Mouse (Mus musculus) lung, embryonic 16.5 days (tissue): ENCODE measurements around the gene 1700010I14Rik. TPM values are rescaled to one million over a fixed set of nuclear protein-coding genes. Genes with fewer than 3 reads are reported as not detected.

ENCODE experiments used
- ATAC-seq: fragments of 200-750 bp; cut with Nextera tagmentation; 2 replicates; pipeline ENCODE4 v1.8.0; 2017; ENCODE audit warnings: low read depth, mild to moderate bottlenecking, moderate library complexity
- H3K27ac ChIP-seq: fragments of 300-500 bp; sonication (generic); 2 replicates; pipeline ENCODE4 v1.5.1; 2014; ENCODE audit warnings: mild to moderate bottlenecking, control low read depth, low read length
- H3K27me3 ChIP-seq: fragments of 300-500 bp; sonication (generic); 2 replicates; pipeline ENCODE4 v1.6.1; 2014; ENCODE audit warnings: low read depth, low read length, mixed read lengths; ENCODE audit not compliant: control insufficient read depth, insufficient read depth
- H3K36me3 ChIP-seq: fragments of 300-500 bp; sonication (generic); 2 replicates; pipeline ENCODE4 v1.6.1; 2014; ENCODE audit warnings: low read length; ENCODE audit not compliant: control insufficient read depth, insufficient read depth
- H3K4me1 ChIP-seq: fragments of 300-500 bp; sonication (generic); replicated peaks from 2 replicates; pipeline ENCODE4 v1.6.1; 2014; ENCODE audit warnings: low read length, mixed read lengths; ENCODE audit not compliant: control insufficient read depth, insufficient read depth
- H3K4me2 ChIP-seq: fragments of 300-500 bp; sonication (generic); 2 replicates; pipeline ENCODE4 v1.6.1; 2014; ENCODE audit warnings: low read depth, low read length, control low read depth
- H3K4me3 ChIP-seq: fragments of 300-500 bp; sonication (generic); 2 replicates; pipeline ENCODE4 v1.5.1; 2014; ENCODE audit warnings: mild to moderate bottlenecking, low read length, control low read depth
- H3K9ac ChIP-seq: fragments of 300-500 bp; sonication (generic); 2 replicates; pipeline ENCODE4 v1.6.1; 2014; ENCODE audit warnings: low read length, control low read depth
- H3K9me3 ChIP-seq: fragments of 300-500 bp; sonication (generic); 2 replicates; pipeline ENCODE4 v1.6.1; 2016; ENCODE audit warnings: low read length; ENCODE audit not compliant: control insufficient read depth
- WGBS: fragments of 180-500 bp; shearing (Covaris S2); extraction: QIAGEN DNeasy Blood & Tissue Kit; methylation state at CpG from one replicate; pipeline ENCODE4 v1.1.7; 2014; 5-methylcytosine and 5-hydroxymethylcytosine counted together
- polyA plus RNA-seq: library from polyadenylated mRNA; unstranded; fragments of >200 nt; fragmentation: Nextera tagmentation; extraction: Ambion mirVana; gene quantifications from 2 replicates; pipeline ENCODE4 v1.2.1, GENCODE M21; 2015

1700010I14Rik gene
- polyA plus RNA-seq, 1 experiment from 2014 or later = 2.8 TPM

- Histone ChIP-seq H3K27me3 (no peaks in the 10 kb centered on the region), H3K27ac (no peak overlapping the region), H3K4me2 (no peak overlapping the region), H3K4me3 (no peak overlapping the region), H3K9me3 (no peaks in the 10 kb centered on the region), H3K36me3 (no peaks in the 10 kb centered on the region), H3K4me1 (no peaks in the 10 kb centered on the region; the same call in 1 of the 2 replicates), H3K9ac (no peak overlapping the region)
- ATAC-seq = no peak
- 57% methylated on average over 8 of the region's 8 CpGs for WGBS
Observed at GRCm38 (mm10) chr17:9035561-9036348, 47.6 kb downstream of the 1700010I14Rik start.

GRCm38 (mm10) chr17:9042723-9043122, 54.6 kb downstream of the 1700010I14Rik start:
- Histone ChIP-seq H3K4me2 (no peak overlapping the region), H3K4me3 (no peak overlapping the region), H3K4me1 (no peaks in the 10 kb centered on the region), H3K9me3 (no peaks in the 10 kb centered on the region), H3K27ac (no peak overlapping the region), H3K36me3 (no peaks in the 10 kb centered on the region), H3K9ac (no peak overlapping the region), H3K27me3 (no peaks in the 10 kb centered on the region)
- ATAC-seq = no peak
- 47% methylated on average over 2 of the region's 2 CpGs for WGBS

- H3K4me2 ChIP-seq = no peak overlapping the region
- 73% methylated on average over 13 of the region's 13 CpGs for WGBS
- no peaks in the 10 kb centered on the region for H3K27me3 ChIP-seq
Observed at GRCm38 (mm10) chr17:9052441-9052980, 64.4 kb downstream of the 1700010I14Rik start.

GRCm38 (mm10) chr17:9059360-9059932, 71.3 kb downstream of the 1700010I14Rik start:
- Histone ChIP-seq H3K4me3 (no peak overlapping the region), H3K27me3 (no peaks in the 10 kb centered on the region), H3K27ac (peak overlapping the region; percentile 49), H3K4me2 (no peak overlapping the region), H3K36me3 (no peaks in the 10 kb centered on the region), H3K9me3 (no peaks in the 10 kb centered on the region), H3K9ac (no peak overlapping the region), H3K4me1 (peaks cover 4% of the 10 kb centered on the region; the same call in 1 of the 2 replicates)
- peak; percentile 70 for ATAC-seq
- 37% methylated on average over 8 of the region's 8 CpGs for WGBS

More at GRCm38 (mm10) chr17:9052441-9052980, 64.4 kb downstream of the 1700010I14Rik start:
- Histone ChIP-seq H3K27ac (no peak overlapping the region), H3K9ac (no peak overlapping the region), H3K4me1 (no peaks in the 10 kb centered on the region), H3K4me3 (no peak overlapping the region), H3K9me3 (no peaks in the 10 kb centered on the region), H3K36me3 (no peaks in the 10 kb centered on the region)
- no peak for ATAC-seq
